Mouse (Mus musculus) testis, adult 2 months (tissue): Measurements from ENCODE around the gene Bmyc.
"Not testable (repeated sequence)": the region's sequence is repeated elsewhere in the genome, so short reads cannot be mapped to it uniquely, and the experiment has no call there.

ENCODE experiments used
- CTCF ChIP-seq: fragments of 200-500 bp; IDR thresholded peaks from 2 replicates; pipeline ENCODE4 v1.5.1; 2012; ENCODE audit warnings: low read depth, mild to moderate bottlenecking, inconsistent platforms, low read length, moderate library complexity; ENCODE audit not compliant: control insufficient read depth, insufficient read depth, insufficient replicate concordance
- POLR2A ChIP-seq: fragments of 200-500 bp; IDR thresholded peaks from 2 replicates; pipeline ENCODE4 v1.6.1; 2012; ENCODE audit warnings: low read depth, mild to moderate bottlenecking, inconsistent platforms, low read length, moderate library complexity; ENCODE audit not compliant: control insufficient read depth

DNA sequence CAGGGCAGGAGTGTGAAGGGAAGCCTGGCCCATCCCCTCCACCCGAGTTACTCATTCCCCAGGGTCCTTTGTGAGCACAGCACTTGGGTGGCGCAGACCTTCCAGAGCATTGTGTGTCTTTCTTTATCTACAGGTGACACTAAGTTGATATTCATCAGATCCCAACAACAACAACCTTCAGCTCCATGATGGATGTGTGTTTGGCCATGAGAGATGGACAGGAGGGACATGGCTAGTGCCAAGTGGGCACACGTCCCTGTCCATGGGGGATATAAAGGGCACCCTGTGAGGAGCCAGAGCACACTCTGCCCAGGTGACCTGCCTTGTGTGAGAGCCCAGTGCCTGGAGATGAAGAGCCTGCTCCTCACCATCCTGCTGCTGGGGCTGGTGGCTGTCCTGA is 30.2 kb downstream of the Bmyc start, which contains the start of gene Obp2b:
- TF ChIP-seq CTCF, POLR2A: not testable (repeated sequence)
